Mouse (Mus musculus) brain, embryonic 14.5 days (tissue): ENCODE measurements around the gene Aaed1.

ENCODE experiments used
- CTCF ChIP-seq: fragments of 200-500 bp; IDR thresholded peaks from 2 replicates; pipeline ENCODE4 v1.5.1; 2012; ENCODE audit warnings: inconsistent platforms, mild to moderate bottlenecking, moderate library complexity, borderline replicate concordance; ENCODE audit not compliant: insufficient read depth, insufficient read length; ENCODE audit errors: extremely low read depth
- POLR2A ChIP-seq: fragments of 200-500 bp; IDR thresholded peaks from 2 replicates; pipeline ENCODE4 v1.6.1; 2012; ENCODE audit warnings: mild to moderate bottlenecking, inconsistent platforms, borderline replicate concordance; ENCODE audit not compliant: poor library complexity, insufficient read depth, insufficient read length, severe bottlenecking; ENCODE audit errors: extremely low read depth

DNA sequence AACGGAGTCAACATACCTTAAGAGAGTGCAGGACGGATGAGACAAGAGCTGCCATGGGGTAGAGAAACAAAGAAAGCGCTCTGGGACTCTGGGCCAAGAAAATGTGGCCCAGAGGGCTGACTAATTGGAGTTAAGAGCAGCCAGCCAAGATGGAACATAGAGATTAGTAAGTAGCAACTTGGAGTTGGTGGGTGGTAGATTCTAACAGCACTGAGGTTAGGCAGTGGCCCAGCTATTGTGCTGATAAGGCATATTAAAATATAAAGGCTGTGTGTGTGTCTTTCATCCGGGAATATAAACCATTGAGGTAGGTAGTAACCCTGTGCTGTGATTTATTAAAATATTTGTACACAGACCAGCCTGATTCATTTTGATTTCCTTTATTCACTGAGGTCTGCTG, 26.2 kb downstream of the Aaed1 start:
- TF ChIP-seq CTCF (no peak), POLR2A (no peak)
